Mouse (Mus musculus) heart, adult 2 months (tissue): ENCODE data around the gene Srrm2. TPM values are rescaled to one million over a fixed set of nuclear protein-coding genes. Genes with fewer than 3 reads are reported as not detected.

Experiments used
- DNase-seq, 2 experiments: peaks; one replicate each; pipeline ENCODE4 v3.0.0; 2021
- H3K27ac ChIP-seq: fragments of 200-600 bp; 2 replicates; pipeline ENCODE4 v1.8.1; 2022
- H3K27me3 ChIP-seq: fragments of 200-500 bp; 2 replicates; pipeline ENCODE4 v1.6.1; 2012; ENCODE audit warnings: mild to moderate bottlenecking, low read length, inconsistent platforms, mixed read lengths; ENCODE audit not compliant: control insufficient read depth, insufficient read depth
- H3K36me3 ChIP-seq: fragments of 200-500 bp; 2 replicates; pipeline ENCODE4 v1.6.1; 2012; ENCODE audit warnings: low read length, inconsistent platforms; ENCODE audit not compliant: control insufficient read depth, insufficient read depth
- H3K4me1 ChIP-seq: fragments of 200-500 bp; 2 replicates; pipeline ENCODE4 v1.6.1; 2011; ENCODE audit warnings: low read length; ENCODE audit not compliant: control insufficient read depth, insufficient read depth
- H3K4me3 ChIP-seq: fragments of 200-600 bp; 2 replicates; pipeline ENCODE4 v1.8.1; 2022
- H3K79me2 ChIP-seq: fragments of 200-500 bp; replicated peaks from 2 replicates; pipeline ENCODE4 v1.6.1; 2012; ENCODE audit warnings: mild to moderate bottlenecking, inconsistent platforms, low read length, moderate library complexity, mixed read lengths; ENCODE audit not compliant: control insufficient read depth, insufficient read depth
- H3K9ac ChIP-seq: fragments of 200-500 bp; 2 replicates; pipeline ENCODE4 v1.6.1; 2012; ENCODE audit warnings: low read depth, mild to moderate bottlenecking, control low read depth, inconsistent platforms, low read length, mixed read lengths
- CTCF ChIP-seq: fragments of 200-600 bp; IDR thresholded peaks from 2 replicates; pipeline ENCODE4 v1.8.1; 2022; ENCODE audit warnings: antibody characterized with exemption, mild to moderate bottlenecking, moderate library complexity
- EP300 ChIP-seq: fragments of 200-500 bp; IDR thresholded peaks from 2 replicates; pipeline ENCODE4 v1.6.1; 2011; ENCODE audit warnings: low read depth, low read length, control low read depth; ENCODE audit not compliant: insufficient read depth
- POLR2A ChIP-seq: fragments of 200-500 bp; IDR thresholded peaks from 2 replicates; pipeline ENCODE4 v1.6.1; 2011; ENCODE audit warnings: mild to moderate bottlenecking, low read depth, low read length, control low read depth; ENCODE audit not compliant: insufficient read depth
- WGBS: fragments of 180-500 bp; shearing (Covaris S2); methylation state at CpG from one replicate; pipeline ENCODE4 v1.1.7; 2018; 5-methylcytosine and 5-hydroxymethylcytosine counted together
- intact Hi-C: fragments of 180-260 bp; cut with DNase I; formaldehyde crosslinking; loops from one replicate; pipeline ENCODE4 v1.15.1; 2025
- long read RNA-seq: library from polyadenylated mRNA; stranded (forward); transcript quantifications from one replicate; pipeline ENCODE4 v2.0.0, GENCODE M21; 2021
- polyA plus RNA-seq: library from polyadenylated mRNA; depleted of rRNA; stranded (reverse); fragments of >200 nt; gene quantifications from 2 replicates; pipeline ENCODE4 v1.2.3, GENCODE M21; 2012; rRNA removed
- total RNA-seq, 2 experiments: library from RNA; stranded (reverse); gene quantifications; 2 replicates each; pipeline ENCODE4 v1.2.3; 2021

Srrm2 gene
- total RNA-seq (100 to 1,000 TPM; 157 to 161 TPM), polyA plus RNA-seq (318 and 320 TPM in 2 replicates)
- long read RNA-seq, partial matches to known transcripts, result 0 of 7 reads
- long read RNA-seq, other reads (novel, unspliced or antisense), result 5 of 7 reads

DNA sequence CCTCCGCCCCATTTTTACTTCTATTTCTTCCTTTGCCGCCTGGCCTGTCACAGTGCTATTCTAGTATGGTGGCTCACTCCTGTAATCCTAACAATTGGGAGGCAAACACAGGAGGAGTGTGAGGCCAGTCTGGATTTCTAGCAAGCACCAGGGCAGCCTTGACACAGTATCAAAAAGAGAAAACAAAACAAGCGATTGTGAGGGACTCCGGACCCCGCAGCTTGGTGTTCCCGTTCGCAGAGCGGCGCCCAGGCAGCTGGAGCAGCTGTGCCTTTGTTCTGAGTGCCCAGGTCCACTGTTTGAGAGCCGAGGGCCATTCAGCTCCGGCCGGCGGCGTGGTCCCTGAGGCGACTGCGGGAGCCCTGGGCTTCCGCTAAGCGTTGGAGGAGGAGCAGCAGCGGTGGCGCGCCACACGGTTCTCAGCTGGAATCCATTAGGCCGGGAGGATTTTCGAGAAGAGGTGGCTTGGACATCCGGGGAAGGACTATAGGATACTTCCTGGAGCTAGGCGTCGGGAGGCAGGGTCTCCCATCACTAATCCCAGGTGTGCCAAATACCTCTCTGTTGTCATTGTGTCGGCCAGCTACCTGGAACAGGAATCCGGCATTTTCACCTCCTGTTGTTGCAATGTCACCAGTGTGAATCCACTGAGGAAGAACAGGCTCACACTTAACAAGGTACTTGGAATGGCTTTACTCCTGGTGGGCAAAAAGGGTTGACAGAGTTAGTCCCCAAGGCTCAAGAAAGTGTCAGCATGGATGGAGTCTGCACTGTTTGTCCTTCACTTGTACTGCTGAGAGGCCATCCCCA, at the start of gene Srrm2:
Srrm2 (plus strand) TSS at position 264 of the 810 bp plus-strand sequence.
- Histone ChIP-seq H3K4me3 (peak within 1 kb of the TSS; percentile 63), H3K4me1 (peaks cover 6% of the 10 kb centered on the region), H3K79me2 (no peaks in the 10 kb centered on the region), H3K27ac (peak within 1 kb of the TSS; percentile 73), H3K36me3 (no peaks in the 10 kb centered on the region), H3K27me3 (no peaks in the 10 kb centered on the region), H3K9ac (peak within 1 kb of the TSS; percentile 83)
- peak; percentile 70 to 76 for DNase-seq
- intact Hi-C loops, result no loop called here
- peak; percentile 18 for TF ChIP-seq CTCF
- TF ChIP-seq POLR2A, result peak; percentile 65
- TF ChIP-seq EP300, result no peak
- WGBS, result 4% methylated on average over 29 of the region's 29 CpGs

- no peaks in the 10 kb centered on the region for H3K79me2 ChIP-seq
- intact Hi-C loops, result no loop called here
- DNase-seq, result no peak
- H3K36me3 ChIP-seq, result no peaks in the 10 kb centered on the region
- H3K4me3 ChIP-seq, result peak within 1 kb of the TSS; percentile 69
- H3K27me3 ChIP-seq, result peaks cover 11% of the 10 kb centered on the region
- TF ChIP-seq CTCF, result no peak
- TF ChIP-seq EP300, result no peak
- no peak for TF ChIP-seq POLR2A
- peak within 1 kb of the TSS; percentile 93 for H3K9ac ChIP-seq
- peak within 1 kb of the TSS; percentile 85 for H3K27ac ChIP-seq
- 4% methylated on average over 13 of the region's 13 CpGs for WGBS
- H3K4me1 ChIP-seq, result peaks cover 5% of the 10 kb centered on the region
Measured at GRCm38 (mm10) chr17:23740598-23741021, 49.7 kb upstream of the Srrm2 start, which contains the start of gene Paqr4. Gene Paqr4 (minus strand): TSS chr17:23740867.

GRCm38 (mm10) chr17:23741359-23742209, 48.7 kb upstream of the Srrm2 start:
- no peaks in the 10 kb centered on the region for H3K79me2 ChIP-seq
- TF ChIP-seq EP300 (no peak), CTCF (no peak), POLR2A (no peak)
- H3K4me1 ChIP-seq, result peaks cover 5% of the 10 kb centered on the region
- H3K9ac ChIP-seq, result peak overlapping the region; percentile 61
- no peak overlapping the region; the same call in 1 of the 2 replicates for H3K4me3 ChIP-seq
- no peak for DNase-seq
- H3K36me3 ChIP-seq, result no peaks in the 10 kb centered on the region
- 47% methylated on average over 38 of the region's 38 CpGs for WGBS
- peaks cover 13% of the 10 kb centered on the region for H3K27me3 ChIP-seq
- intact Hi-C loops, result no loop called here
- H3K27ac ChIP-seq, result no peak overlapping the region

DNA sequence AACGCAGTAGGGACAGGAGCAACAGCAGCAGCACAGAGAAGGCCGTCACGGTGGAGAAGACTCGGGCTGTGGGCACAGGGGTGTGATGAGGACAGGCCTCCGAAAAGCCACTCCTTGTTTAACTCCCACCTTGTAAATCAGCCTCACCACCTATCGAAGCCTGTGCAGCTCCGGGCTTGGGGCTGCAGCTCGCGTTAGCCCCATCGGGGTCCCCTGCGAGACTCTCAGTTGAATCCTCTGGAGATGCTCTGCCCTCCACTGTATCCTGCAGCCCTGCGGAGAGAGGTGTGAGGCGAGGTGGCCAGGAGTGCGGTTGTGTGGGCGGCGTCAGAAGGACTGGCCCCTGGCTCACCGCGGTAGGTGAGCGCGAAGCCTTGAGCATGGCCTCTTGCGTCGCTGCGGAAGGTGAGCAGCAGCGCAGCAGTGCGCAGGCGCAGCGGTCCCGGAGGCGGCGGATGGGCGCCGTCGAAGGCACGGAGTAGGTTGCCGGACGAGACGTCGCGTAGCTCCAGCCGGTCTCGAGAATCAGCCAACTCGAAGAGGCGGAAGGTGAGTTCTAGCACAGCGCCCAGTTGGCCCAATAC, 48.0 kb upstream of the Srrm2 start:
- H3K36me3 ChIP-seq, result no peaks in the 10 kb centered on the region
- no peak overlapping the region for H3K27ac ChIP-seq
- H3K4me3 ChIP-seq, result peak overlapping the region; percentile 3; the same call in 1 of the 2 replicates
- H3K79me2 ChIP-seq, result no peaks in the 10 kb centered on the region
- TF ChIP-seq POLR2A (no peak), CTCF (no peak), EP300 (no peak)
- H3K9ac ChIP-seq, result peak overlapping the region; percentile 61
- WGBS, result 7% methylated on average over 44 of the region's 44 CpGs
- H3K4me1 ChIP-seq, result peaks cover 5% of the 10 kb centered on the region
- intact Hi-C loops, result no loop called here
- peak; percentile 52 to 54 for DNase-seq
- peaks cover 13% of the 10 kb centered on the region for H3K27me3 ChIP-seq

GRCm38 (mm10) chr17:23742941-23743340, 47.4 kb upstream of the Srrm2 start:
- no peak overlapping the region for H3K27ac ChIP-seq
- H3K4me3 ChIP-seq, result no peak overlapping the region
- H3K36me3 ChIP-seq, result no peaks in the 10 kb centered on the region
- H3K9ac ChIP-seq, result no peak overlapping the region
- WGBS, result 72% methylated on average over 12 of the region's 12 CpGs
- intact Hi-C loops, result no loop called here
- peaks cover 5% of the 10 kb centered on the region for H3K4me1 ChIP-seq
- H3K27me3 ChIP-seq, result peaks cover 13% of the 10 kb centered on the region
- H3K79me2 ChIP-seq, result no peaks in the 10 kb centered on the region
- DNase-seq, result no peak
- no peak for TF ChIP-seq CTCF
- TF ChIP-seq EP300, result no peak
